In genomic region chr5:3306146-3306545, GRCm38 (mm10) we compare ENCODE assay signal across 24 mouse cellular contexts. TPM values are rescaled to one million over a fixed set of nuclear protein-coding genes. Genes with fewer than 3 reads are reported as not detected.
A peak's percentile ranks its signal among the peaks of the same experiment; 100 is the strongest.
DNase-seq lines count a peak whose midpoint lies in the region; ATAC-seq lines count a peak whose summit lies in the region.
"Had no signal": no experiment of that assay in that cellular context is flagged by ENCODE, and none has a peak within 500 bp of the region (broad histone marks: within the 10 kb centered on the region; RNA-seq: fewer than 3 reads in every experiment).

No protein-coding gene starts in this region.

- 90% methylated on average over 1 of the region's 1 CpGs for WGBS in liver, embryonic 11.5 days

- peak; percentile 80 for DNase-seq in 3T3-L1 (ENCODE audit: low read depth, low spot score)
- peak; percentile 29 for DNase-seq in NIH3T3 (ENCODE audit: low read depth)
- DNase-seq in adipocyte (ENCODE audit: low spot score), result peak; percentile 16
- DNase-seq in liver, embryonic 11.5 days (ENCODE audit: low spot score), result no peak
- no peak for DNase-seq in gastrocnemius, postnatal 36 days
- DNase-seq in kidney, adult 11 months, result no peak
- DNase-seq: adrenal gland, adult 8-10 months; B cell, adult 2 months; cerebellum, adult 11-12 months; cerebellum, adult 8-10 months; cerebellum, postnatal 10 days; cerebellum, postnatal 36 days; embryo, embryonic 11 days; gastrocnemius, postnatal 25 days; kidney, adult 18-20 months had no signal

- no peak overlapping the region for H3K4me2 ChIP-seq in liver, embryonic 11.5 days
- H3K4me2 ChIP-seq: embryonic facial prominence, embryonic 13.5 days; forebrain, embryonic 12.5 days; forebrain, embryonic 15.5 days; heart, embryonic 11.5 days; hindbrain, embryonic 12.5 days; hindbrain, embryonic 15.5 days had no signal

- no peak overlapping the region for H3K4me3 ChIP-seq in liver, embryonic 11.5 days (ENCODE audit: low read depth, low read length)
- H3K4me3 ChIP-seq: embryonic facial prominence, embryonic 10.5 days; embryonic facial prominence, embryonic 13.5 days; erythroblast, embryonic 14.5 days; forebrain, embryonic 12.5 days; forebrain, embryonic 15.5 days; hindbrain, embryonic 12.5 days; hindbrain, embryonic 15.5 days had no signal

- H3K27me3 ChIP-seq in liver, embryonic 11.5 days (replicated peaks; ENCODE audit: control insufficient read depth, insufficient read depth, low read length), result no peaks in the 10 kb centered on the region
- H3K27me3 ChIP-seq: CH12.LX; embryonic facial prominence, embryonic 13.5 days; forebrain, embryonic 12.5 days; forebrain, embryonic 15.5 days; hindbrain, embryonic 12.5 days; hindbrain, embryonic 15.5 days had no signal

- H3K9ac ChIP-seq in liver, embryonic 11.5 days (ENCODE audit: low read depth, low read length), result no peak overlapping the region
- H3K9ac ChIP-seq: embryonic facial prominence, embryonic 13.5 days; forebrain, embryonic 12.5 days; forebrain, embryonic 15.5 days; hindbrain, embryonic 12.5 days; hindbrain, embryonic 15.5 days had no signal

- intact Hi-C loops in gastrocnemius, postnatal 36 days (cut with DNase I), result no loop called here

- H3K27ac ChIP-seq in liver, embryonic 11.5 days (ENCODE audit: low read depth, low read length), result no peak overlapping the region
- H3K27ac ChIP-seq: embryonic facial prominence, embryonic 10.5 days; embryonic facial prominence, embryonic 13.5 days; forebrain, embryonic 12.5 days; forebrain, embryonic 15.5 days; hindbrain, embryonic 12.5 days; hindbrain, embryonic 15.5 days had no signal

- ATAC-seq in liver, embryonic 11.5 days (replicated peaks; ENCODE audit: low FRiP score), result no peak
- ATAC-seq: forebrain, embryonic 15.5 days had no signal

- H3K4me1 ChIP-seq in liver, embryonic 11.5 days (replicated peaks; ENCODE audit: control insufficient read depth, insufficient read depth, low read length), result no peaks in the 10 kb centered on the region
- H3K4me1 ChIP-seq: embryonic facial prominence, embryonic 10.5 days; embryonic facial prominence, embryonic 13.5 days; forebrain, embryonic 12.5 days; forebrain, embryonic 15.5 days; hindbrain, embryonic 12.5 days; hindbrain, embryonic 15.5 days had no signal

- no peaks in the 10 kb centered on the region for H3K36me3 ChIP-seq in liver, embryonic 11.5 days (ENCODE audit: control insufficient read depth, insufficient read depth, low read length)
- H3K36me3 ChIP-seq: embryonic facial prominence, embryonic 10.5 days; embryonic facial prominence, embryonic 13.5 days; forebrain, embryonic 12.5 days; forebrain, embryonic 15.5 days; hindbrain, embryonic 12.5 days; hindbrain, embryonic 15.5 days had no signal

- no peaks in the 10 kb centered on the region; the same call in 1 of the 2 replicates for H3K9me3 ChIP-seq in liver, embryonic 11.5 days (ENCODE audit: control insufficient read depth, low read length)
- H3K9me3 ChIP-seq: embryonic facial prominence, embryonic 10.5 days; embryonic facial prominence, embryonic 13.5 days; forebrain, embryonic 12.5 days; forebrain, embryonic 15.5 days; hindbrain, embryonic 12.5 days; hindbrain, embryonic 15.5 days had no signal

RNA-seq across cellular contexts. Expression of gene Cdk6, which starts 35.1 kb away (rescaled TPM):
- polyA plus RNA-seq in liver, embryonic 11.5 days (2014; fragmentation: Nextera tagmentation; extraction: Ambion mirVana), result 49.1 and 51.2 TPM in 2 replicates
- 1 to 10 TPM; 1.4 to 2.1 TPM for total RNA-seq in gastrocnemius, postnatal 36 days (2021)

Comparison
In these comparisons a context has a peak if more than half of its experiments do, and no peak if none do; other contexts are left out.
1. DNase-seq: peak in 3T3-L1 (single experiment), NIH3T3 (single experiment) and adipocyte (single experiment); none in liver, embryonic 11.5 days (single experiment), gastrocnemius, postnatal 36 days (0 of 2) and kidney, adult 11 months (single experiment).